Comparison of ENCODE assay signal across 14 mouse cellular contexts in the genomic region with DNA sequence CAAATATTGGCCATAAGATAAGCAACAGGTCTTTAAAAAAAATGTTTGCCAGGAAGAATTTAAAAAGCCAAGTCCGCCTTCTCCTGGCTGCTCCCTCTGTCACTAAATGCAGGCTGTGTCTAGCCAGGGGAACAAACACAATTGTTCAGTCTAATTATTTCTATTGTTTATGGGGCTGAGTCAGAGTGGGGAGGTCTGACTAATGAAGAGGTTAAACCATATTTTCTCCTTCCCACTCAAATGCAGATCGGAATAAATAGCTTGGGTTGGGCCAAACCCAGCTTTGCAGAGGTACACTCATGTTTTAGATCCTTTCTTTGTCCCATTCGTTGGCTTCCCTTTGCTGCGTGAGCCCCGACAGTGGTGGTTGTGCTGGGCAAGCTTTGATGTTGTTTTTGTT.
"Had no signal": no experiment of that assay in that cellular context is flagged by ENCODE, and none has a peak within 500 bp of the region (broad histone marks: within the 10 kb centered on the region; RNA-seq: fewer than 3 reads in every experiment).

No protein-coding gene starts in this region.

- DNase-seq: lung, adult 18-20 months; lung, embryonic 14.5 days; lung, postnatal 10 days; lung, postnatal 4 days; right cerebral cortex, postnatal 14 days; thymus, adult 2 months; thymus, postnatal 25 days; thymus, postnatal 4 days had no signal

- H3K9me3 ChIP-seq: midbrain, embryonic 10.5 days; midbrain, embryonic 13.5 days; neural tube, embryonic 12.5 days; stomach, embryonic 15.5 days had no signal

- H3K4me3 ChIP-seq: midbrain, embryonic 10.5 days; midbrain, embryonic 13.5 days; neural tube, embryonic 12.5 days; stomach, embryonic 15.5 days had no signal

- H3K4me1 ChIP-seq: midbrain, embryonic 10.5 days; midbrain, embryonic 13.5 days; neural tube, embryonic 12.5 days; stomach, embryonic 15.5 days had no signal

- ATAC-seq: midbrain, embryonic 13.5 days; midbrain, embryonic 16.5 days had no signal

- H3K27me3 ChIP-seq: neural tube, embryonic 12.5 days had no signal

- H3K9ac ChIP-seq: lung, embryonic 14.5 days; midbrain, embryonic 13.5 days; neural tube, embryonic 12.5 days; stomach, embryonic 15.5 days had no signal

- H3K36me3 ChIP-seq: midbrain, embryonic 10.5 days; midbrain, embryonic 13.5 days; neural tube, embryonic 12.5 days; stomach, embryonic 15.5 days had no signal

- H3K4me2 ChIP-seq: lung, embryonic 14.5 days; midbrain, embryonic 13.5 days; neural tube, embryonic 12.5 days; stomach, embryonic 15.5 days had no signal

- H3K27ac ChIP-seq: midbrain, embryonic 10.5 days; midbrain, embryonic 13.5 days; neural tube, embryonic 12.5 days; stomach, embryonic 15.5 days; stomach, postnatal 0 days had no signal
